Mouse (Mus musculus): ENCODE results near the gene Mettl24. TPM values are rescaled to one million over a fixed set of nuclear protein-coding genes. Genes with fewer than 3 reads are reported as not detected.

Gene Mettl24
- polyA plus RNA-seq, 1 experiment, result 1.6 TPM

- Histone ChIP-seq H3K27me3 (replicated peaks; ENCODE audit: control insufficient read depth, insufficient read depth, low read length) (no peaks in the 10 kb centered on the region), H3K36me3 (ENCODE audit: control insufficient read depth, insufficient read depth, low read length) (no peaks in the 10 kb centered on the region), H3K4me1 (ENCODE audit: control insufficient read depth, insufficient read depth, low read length) (no peaks in the 10 kb centered on the region), H3K27ac (ENCODE audit: insufficient read depth, low read depth, low read length) (no peak overlapping the region), H3K4me3 (ENCODE audit: insufficient read depth, low read depth, low read length) (no peak overlapping the region)
- WGBS, result 63% methylated on average over 9 of the region's 9 CpGs
- TF ChIP-seq CTCF (conservative IDR thresholded peaks at IDR 0.05; ENCODE audit: insufficient read depth, insufficient read length, low read depth, low read length) (no peak), POLR2A (IDR thresholded peaks at IDR 0.05; ENCODE audit: low read depth, low read length) (no peak)
- no peak for DNase-seq
These were observed 38.6 kb upstream of the Mettl24 start for GRCm38 (mm10) chr10:40644456-40644855.

- no peak for DNase-seq
- no peak overlapping the region for H3K27ac ChIP-seq (ENCODE audit: insufficient read depth, low read depth, low read length)
- H3K27me3 ChIP-seq (replicated peaks; ENCODE audit: control insufficient read depth, insufficient read depth, low read length), result no peaks in the 10 kb centered on the region
These were observed 37.7 kb upstream of the Mettl24 start for GRCm38 (mm10) chr10:40645346-40645745.

GRCm38 (mm10) chr10:40648776-40649175 lies 34.3 kb upstream of the Mettl24 start:
- Histone ChIP-seq H3K4me3 (ENCODE audit: insufficient read depth, low read depth, low read length) (no peak overlapping the region), H3K36me3 (ENCODE audit: control insufficient read depth, insufficient read depth, low read length) (no peaks in the 10 kb centered on the region), H3K27ac (ENCODE audit: insufficient read depth, low read depth, low read length) (no peak overlapping the region), H3K27me3 (replicated peaks; ENCODE audit: control insufficient read depth, insufficient read depth, low read length) (no peaks in the 10 kb centered on the region), H3K4me1 (ENCODE audit: control insufficient read depth, insufficient read depth, low read length) (no peaks in the 10 kb centered on the region)
- 89% methylated on average over 12 of the region's 12 CpGs for WGBS
- DNase-seq, result no peak
- TF ChIP-seq POLR2A (IDR thresholded peaks at IDR 0.05; ENCODE audit: low read depth, low read length) (no peak), CTCF (conservative IDR thresholded peaks at IDR 0.05; ENCODE audit: insufficient read depth, insufficient read length, low read depth, low read length) (no peak)

More at GRCm38 (mm10) chr10:40645346-40645745, 37.7 kb upstream of the Mettl24 start:
- TF ChIP-seq POLR2A (IDR thresholded peaks at IDR 0.05; ENCODE audit: low read depth, low read length) (no peak), CTCF (conservative IDR thresholded peaks at IDR 0.05; ENCODE audit: insufficient read depth, insufficient read length, low read depth, low read length) (no peak)
- no peaks in the 10 kb centered on the region for H3K4me1 ChIP-seq (ENCODE audit: control insufficient read depth, insufficient read depth, low read length)
- WGBS, result 90% methylated on average over 1 of the region's 1 CpGs
- H3K36me3 ChIP-seq (ENCODE audit: control insufficient read depth, insufficient read depth, low read length), result no peaks in the 10 kb centered on the region
- no peak overlapping the region for H3K4me3 ChIP-seq (ENCODE audit: insufficient read depth, low read depth, low read length)

- Histone ChIP-seq H3K4me1 (ENCODE audit: control insufficient read depth, insufficient read depth, low read length) (no peaks in the 10 kb centered on the region), H3K27ac (ENCODE audit: insufficient read depth, low read depth, low read length) (no peak overlapping the region), H3K36me3 (ENCODE audit: control insufficient read depth, insufficient read depth, low read length) (no peaks in the 10 kb centered on the region), H3K27me3 (replicated peaks; ENCODE audit: control insufficient read depth, insufficient read depth, low read length) (no peaks in the 10 kb centered on the region), H3K4me3 (ENCODE audit: insufficient read depth, low read depth, low read length) (no peak overlapping the region)
- TF ChIP-seq CTCF (conservative IDR thresholded peaks at IDR 0.05; ENCODE audit: insufficient read depth, insufficient read length, low read depth, low read length) (no peak), POLR2A (IDR thresholded peaks at IDR 0.05; ENCODE audit: low read depth, low read length) (no peak)
- DNase-seq, result no peak
- 24% methylated on average over 4 of the region's 4 CpGs for WGBS
These were observed 33.4 kb upstream of the Mettl24 start for GRCm38 (mm10) chr10:40649634-40650033.

- 56% methylated on average over 2 of the region's 2 CpGs for WGBS
- H3K36me3 ChIP-seq (ENCODE audit: control insufficient read depth, insufficient read depth, low read length), result no peaks in the 10 kb centered on the region
- no peak for DNase-seq
These were observed 31.4 kb upstream of the Mettl24 start for GRCm38 (mm10) chr10:40651676-40652075.

GRCm38 (mm10) chr10:40665270-40665669 lies 17.8 kb upstream of the Mettl24 start:
- WGBS, result 88% methylated on average over 3 of the region's 3 CpGs
- H3K4me3 ChIP-seq (ENCODE audit: insufficient read depth, low read depth, low read length), result no peak overlapping the region

More at GRCm38 (mm10) chr10:40651676-40652075, 31.4 kb upstream of the Mettl24 start:
- Histone ChIP-seq H3K27ac (ENCODE audit: insufficient read depth, low read depth, low read length) (no peak overlapping the region), H3K4me1 (ENCODE audit: control insufficient read depth, insufficient read depth, low read length) (no peaks in the 10 kb centered on the region), H3K27me3 (replicated peaks; ENCODE audit: control insufficient read depth, insufficient read depth, low read length) (no peaks in the 10 kb centered on the region), H3K4me3 (ENCODE audit: insufficient read depth, low read depth, low read length) (no peak overlapping the region)
- no peak for TF ChIP-seq CTCF (conservative IDR thresholded peaks at IDR 0.05; ENCODE audit: insufficient read depth, insufficient read length, low read depth, low read length)

GRCm38 (mm10) chr10:40666943-40667342 lies 16.1 kb upstream of the Mettl24 start:
- no peaks in the 10 kb centered on the region for H3K4me1 ChIP-seq (ENCODE audit: control insufficient read depth, insufficient read depth, low read length)
- no peaks in the 10 kb centered on the region for H3K27me3 ChIP-seq (replicated peaks; ENCODE audit: control insufficient read depth, insufficient read depth, low read length)
- no peak overlapping the region for H3K27ac ChIP-seq (ENCODE audit: insufficient read depth, low read depth, low read length)
- H3K4me3 ChIP-seq (ENCODE audit: insufficient read depth, low read depth, low read length), result no peak overlapping the region
- DNase-seq, result no peak
- WGBS, result 92% methylated on average over 1 of the region's 1 CpGs
- H3K36me3 ChIP-seq (ENCODE audit: control insufficient read depth, insufficient read depth, low read length), result no peaks in the 10 kb centered on the region; the same call in 1 of the 2 replicates
- no peak for TF ChIP-seq CTCF (conservative IDR thresholded peaks at IDR 0.05; ENCODE audit: insufficient read depth, insufficient read length, low read depth, low read length)

More at GRCm38 (mm10) chr10:40665270-40665669, 17.8 kb upstream of the Mettl24 start:
- H3K4me1 ChIP-seq (ENCODE audit: control insufficient read depth, insufficient read depth, low read length), result no peaks in the 10 kb centered on the region
- TF ChIP-seq CTCF (conservative IDR thresholded peaks at IDR 0.05; ENCODE audit: insufficient read depth, insufficient read length, low read depth, low read length), result no peak
- TF ChIP-seq POLR2A (IDR thresholded peaks at IDR 0.05; ENCODE audit: low read depth, low read length), result no peak
- no peaks in the 10 kb centered on the region for H3K27me3 ChIP-seq (replicated peaks; ENCODE audit: control insufficient read depth, insufficient read depth, low read length)
- H3K27ac ChIP-seq (ENCODE audit: insufficient read depth, low read depth, low read length), result no peak overlapping the region
- DNase-seq, result no peak
- H3K36me3 ChIP-seq (ENCODE audit: control insufficient read depth, insufficient read depth, low read length), result no peaks in the 10 kb centered on the region; the same call in 1 of the 2 replicates

Measured in kidney, adult 2 months (tissue).